Mouse (Mus musculus): ENCODE data around the gene Glis1. TPM values are rescaled to one million over a fixed set of nuclear protein-coding genes. Genes with fewer than 3 reads are reported as not detected.

Glis1 gene
- polyA plus RNA-seq, 1 experiment from 2014 or later: 0.18 TPM

DNA sequence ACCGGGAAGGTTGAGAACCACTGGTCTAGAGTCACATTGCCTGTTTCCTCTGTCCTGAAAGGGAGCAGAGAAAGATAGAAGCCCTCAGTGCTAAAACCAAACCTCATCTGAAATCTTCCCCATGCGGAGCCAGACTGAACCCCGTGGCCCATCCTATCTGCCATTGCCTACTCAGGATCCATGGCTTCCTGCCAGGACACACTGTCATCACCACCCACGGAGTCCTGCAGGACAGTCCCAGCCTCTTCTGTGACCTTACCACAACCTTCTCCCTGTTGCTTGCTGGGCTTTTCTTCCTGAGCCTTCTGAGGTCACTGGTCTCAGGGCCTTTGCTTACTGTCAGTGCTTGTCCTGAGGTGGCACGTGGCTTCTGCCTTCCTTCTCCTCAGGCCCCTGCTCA lies 118.3 kb downstream of the Glis1 start:
- Histone ChIP-seq H3K4me2 (replicated peaks; ENCODE audit: low read depth) (no peak overlapping the region), H3K4me1 (replicated peaks; ENCODE audit: control insufficient read depth, insufficient read depth, low read length) (no peaks in the 10 kb centered on the region), H3K4me3 (ENCODE audit: low read depth, low read length) (no peak overlapping the region), H3K9ac (ENCODE audit: low read depth, low read length) (no peak overlapping the region), H3K27ac (ENCODE audit: low read depth, low read length) (no peak overlapping the region), H3K9me3 (ENCODE audit: control insufficient read depth) (no peaks in the 10 kb centered on the region), H3K36me3 (ENCODE audit: control insufficient read depth, insufficient read depth) (no peaks in the 10 kb centered on the region), H3K27me3 (replicated peaks; ENCODE audit: control insufficient read depth, insufficient read depth, low read length) (no peaks in the 10 kb centered on the region)
- WGBS: 67% methylated on average over 5 of the region's 5 CpGs
- TF ChIP-seq CTCF (IDR thresholded peaks at IDR 0.05; ENCODE audit: low read depth): no peak
- ATAC-seq: no peak

- Histone ChIP-seq H3K27me3 (replicated peaks; ENCODE audit: control insufficient read depth, insufficient read depth, low read length) (no peaks in the 10 kb centered on the region), H3K4me3 (ENCODE audit: low read depth, low read length) (no peak overlapping the region), H3K36me3 (ENCODE audit: control insufficient read depth, insufficient read depth) (no peaks in the 10 kb centered on the region), H3K9me3 (ENCODE audit: control insufficient read depth) (no peaks in the 10 kb centered on the region), H3K9ac (ENCODE audit: low read depth, low read length) (no peak overlapping the region), H3K4me1 (replicated peaks; ENCODE audit: control insufficient read depth, insufficient read depth, low read length) (no peaks in the 10 kb centered on the region), H3K27ac (ENCODE audit: low read depth, low read length) (no peak overlapping the region), H3K4me2 (replicated peaks; ENCODE audit: low read depth) (no peak overlapping the region)
- no peak for TF ChIP-seq CTCF (IDR thresholded peaks at IDR 0.05; ENCODE audit: low read depth)
- WGBS: 68% methylated on average over 5 of the region's 5 CpGs
- ATAC-seq: no peak
These were observed 119.4 kb downstream of the Glis1 start for GRCm38 (mm10) chr4:107553774-107554173.

- Histone ChIP-seq H3K4me3 (ENCODE audit: low read depth, low read length) (no peak overlapping the region), H3K4me2 (replicated peaks; ENCODE audit: low read depth) (no peak overlapping the region), H3K27me3 (replicated peaks; ENCODE audit: control insufficient read depth, insufficient read depth, low read length) (no peaks in the 10 kb centered on the region), H3K9me3 (ENCODE audit: control insufficient read depth) (no peaks in the 10 kb centered on the region), H3K27ac (ENCODE audit: low read depth, low read length) (no peak overlapping the region), H3K9ac (ENCODE audit: low read depth, low read length) (no peak overlapping the region), H3K36me3 (ENCODE audit: control insufficient read depth, insufficient read depth) (no peaks in the 10 kb centered on the region), H3K4me1 (replicated peaks; ENCODE audit: control insufficient read depth, insufficient read depth, low read length) (no peaks in the 10 kb centered on the region)
- ATAC-seq: no peak
- 50% methylated on average over 3 of the region's 3 CpGs for WGBS
- TF ChIP-seq CTCF (IDR thresholded peaks at IDR 0.05; ENCODE audit: low read depth): no peak
These were observed 124.4 kb downstream of the Glis1 start for GRCm38 (mm10) chr4:107558801-107559200.

GRCm38 (mm10) chr4:107561056-107561455 lies 126.7 kb downstream of the Glis1 start:
- no peak overlapping the region for H3K4me2 ChIP-seq (replicated peaks; ENCODE audit: low read depth)
- H3K36me3 ChIP-seq (ENCODE audit: control insufficient read depth, insufficient read depth): no peaks in the 10 kb centered on the region
- no peak overlapping the region for H3K27ac ChIP-seq (ENCODE audit: low read depth, low read length)
- H3K27me3 ChIP-seq (replicated peaks; ENCODE audit: control insufficient read depth, insufficient read depth, low read length): no peaks in the 10 kb centered on the region
- H3K4me1 ChIP-seq (replicated peaks; ENCODE audit: control insufficient read depth, insufficient read depth, low read length): no peaks in the 10 kb centered on the region
- no peak for ATAC-seq
- no peak overlapping the region for H3K4me3 ChIP-seq (ENCODE audit: low read depth, low read length)
- TF ChIP-seq CTCF (IDR thresholded peaks at IDR 0.05; ENCODE audit: low read depth): no peak
- no peaks in the 10 kb centered on the region for H3K9me3 ChIP-seq (ENCODE audit: control insufficient read depth)
- WGBS: 88% methylated on average over 2 of the region's 2 CpGs
- H3K9ac ChIP-seq (ENCODE audit: low read depth, low read length): no peak overlapping the region

- H3K27ac ChIP-seq (ENCODE audit: low read depth, low read length): no peak overlapping the region
- no peak overlapping the region for H3K9ac ChIP-seq (ENCODE audit: low read depth, low read length)
- ATAC-seq: no peak
- TF ChIP-seq CTCF (IDR thresholded peaks at IDR 0.05; ENCODE audit: low read depth): peak; percentile 36
- no peaks in the 10 kb centered on the region for H3K9me3 ChIP-seq (ENCODE audit: control insufficient read depth)
- no peak overlapping the region for H3K4me2 ChIP-seq (replicated peaks; ENCODE audit: low read depth)
- no peaks in the 10 kb centered on the region for H3K36me3 ChIP-seq (ENCODE audit: control insufficient read depth, insufficient read depth)
- no peak overlapping the region for H3K4me3 ChIP-seq (ENCODE audit: low read depth, low read length)
- 79% methylated on average over 21 of the region's 21 CpGs for WGBS
- no peaks in the 10 kb centered on the region for H3K4me1 ChIP-seq (replicated peaks; ENCODE audit: control insufficient read depth, insufficient read depth, low read length)
- no peaks in the 10 kb centered on the region for H3K27me3 ChIP-seq (replicated peaks; ENCODE audit: control insufficient read depth, insufficient read depth, low read length)
These were observed 133.8 kb downstream of the Glis1 start for GRCm38 (mm10) chr4:107568159-107568558.

DNA sequence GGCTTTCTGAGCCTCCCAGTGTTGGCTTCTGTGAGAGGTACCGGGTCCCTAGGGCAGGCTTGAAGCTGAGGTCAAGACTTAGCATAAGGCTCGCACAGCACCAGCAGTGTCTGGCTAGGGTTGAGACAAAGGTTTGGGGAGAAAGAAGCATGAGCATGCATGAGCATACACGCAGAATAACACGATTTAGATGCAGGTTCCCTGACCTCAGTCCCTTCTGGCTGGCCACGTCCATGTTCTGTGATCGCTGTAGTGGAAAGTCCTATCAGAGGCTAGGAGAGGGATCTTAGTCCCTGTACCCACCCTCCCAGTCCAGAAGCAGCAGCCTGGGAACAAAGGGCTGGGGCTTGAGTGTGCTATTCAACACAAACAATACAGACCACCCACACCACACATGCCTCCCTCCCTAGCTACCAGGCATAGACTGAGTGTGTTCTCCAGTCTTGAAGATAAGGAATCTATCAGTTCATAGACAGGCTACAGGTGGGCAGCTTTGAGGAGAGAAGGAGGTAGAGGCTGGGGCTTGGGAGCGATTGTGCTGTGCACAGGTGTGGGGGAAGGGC lies 134.6 kb downstream of the Glis1 start:
- no peaks in the 10 kb centered on the region for H3K36me3 ChIP-seq (ENCODE audit: control insufficient read depth, insufficient read depth)
- H3K4me3 ChIP-seq (ENCODE audit: low read depth, low read length): no peak overlapping the region
- no peak for ATAC-seq
- H3K27ac ChIP-seq (ENCODE audit: low read depth, low read length): no peak overlapping the region
- H3K4me1 ChIP-seq (replicated peaks; ENCODE audit: control insufficient read depth, insufficient read depth, low read length): no peaks in the 10 kb centered on the region
- 86% methylated on average over 7 of the region's 7 CpGs for WGBS
- TF ChIP-seq CTCF (IDR thresholded peaks at IDR 0.05; ENCODE audit: low read depth): no peak
- no peaks in the 10 kb centered on the region for H3K9me3 ChIP-seq (ENCODE audit: control insufficient read depth)
- no peaks in the 10 kb centered on the region for H3K27me3 ChIP-seq (replicated peaks; ENCODE audit: control insufficient read depth, insufficient read depth, low read length)
- no peak overlapping the region for H3K4me2 ChIP-seq (replicated peaks; ENCODE audit: low read depth)
- H3K9ac ChIP-seq (ENCODE audit: low read depth, low read length): no peak overlapping the region
